Mouse (Mus musculus): ENCODE results near the gene Atpaf1. TPM values are rescaled to one million over a fixed set of nuclear protein-coding genes. Genes with fewer than 3 reads are reported as not detected.
A peak's percentile ranks its signal among the peaks of the same experiment; 100 is the strongest.

Gene Atpaf1
- polyA plus RNA-seq, 1 experiment, result 35.7 TPM

GRCm38 (mm10) chr4:115785511-115786034, 961 bp downstream of the Atpaf1 start:
- Histone ChIP-seq H3K9ac (ENCODE audit: low read depth, poor library complexity, severe bottlenecking) (peak overlapping the region; percentile 57), H3K27me3 (ENCODE audit: control insufficient read depth, insufficient read depth, low read length, poor library complexity, severe bottlenecking) (no peaks in the 10 kb centered on the region), H3K36me3 (ENCODE audit: control insufficient read depth, insufficient read depth, low read length, poor library complexity, severe bottlenecking) (peaks cover 21% of the 10 kb centered on the region), H3K4me1 (ENCODE audit: control insufficient read depth, insufficient read depth, low read length) (peaks cover 2% of the 10 kb centered on the region), H3K4me3 (ENCODE audit: low read depth, low read length) (peak overlapping the region; percentile 70), H3K27ac (ENCODE audit: insufficient read depth, low read length) (peak overlapping the region; percentile 81), H3K9me3 (replicated peaks; ENCODE audit: control insufficient read depth, insufficient read depth, low read length, poor library complexity, severe bottlenecking) (no peaks in the 10 kb centered on the region)
- no peak for TF ChIP-seq POLR2A (IDR thresholded peaks at IDR 0.05; ENCODE audit: insufficient read depth, low read length)
- TF ChIP-seq CTCF (IDR thresholded peaks at IDR 0.05; ENCODE audit: low read depth, low read length), result no peak
- TF ChIP-seq EP300 (IDR thresholded peaks at IDR 0.05; ENCODE audit: insufficient read depth, low read depth, low read length), result no peak

GRCm38 (mm10) chr4:115790864-115791263, 6.3 kb downstream of the Atpaf1 start:
- H3K4me3 ChIP-seq (ENCODE audit: low read depth, low read length), result no peak overlapping the region
- H3K27ac ChIP-seq (ENCODE audit: insufficient read depth, low read length), result no peak overlapping the region
- H3K9me3 ChIP-seq (replicated peaks; ENCODE audit: control insufficient read depth, insufficient read depth, low read length, poor library complexity, severe bottlenecking), result no peaks in the 10 kb centered on the region
- no peak overlapping the region for H3K9ac ChIP-seq (ENCODE audit: low read depth, poor library complexity, severe bottlenecking)
- peaks cover 2% of the 10 kb centered on the region for H3K4me1 ChIP-seq (ENCODE audit: control insufficient read depth, insufficient read depth, low read length)
- H3K36me3 ChIP-seq (ENCODE audit: control insufficient read depth, insufficient read depth, low read length, poor library complexity, severe bottlenecking), result peaks cover 32% of the 10 kb centered on the region
- TF ChIP-seq CTCF (IDR thresholded peaks at IDR 0.05; ENCODE audit: low read depth, low read length), result no peak
- H3K27me3 ChIP-seq (ENCODE audit: control insufficient read depth, insufficient read depth, low read length, poor library complexity, severe bottlenecking), result no peaks in the 10 kb centered on the region

GRCm38 (mm10) chr4:115795360-115795759, 10.7 kb downstream of the Atpaf1 start:
- no peak overlapping the region for H3K9ac ChIP-seq (ENCODE audit: low read depth, poor library complexity, severe bottlenecking)
- TF ChIP-seq EP300 (IDR thresholded peaks at IDR 0.05; ENCODE audit: insufficient read depth, low read depth, low read length) (no peak), CTCF (IDR thresholded peaks at IDR 0.05; ENCODE audit: low read depth, low read length) (no peak), POLR2A (IDR thresholded peaks at IDR 0.05; ENCODE audit: insufficient read depth, low read length) (no peak)
- no peaks in the 10 kb centered on the region for H3K9me3 ChIP-seq (replicated peaks; ENCODE audit: control insufficient read depth, insufficient read depth, low read length, poor library complexity, severe bottlenecking)
- H3K27me3 ChIP-seq (ENCODE audit: control insufficient read depth, insufficient read depth, low read length, poor library complexity, severe bottlenecking), result no peaks in the 10 kb centered on the region
- H3K36me3 ChIP-seq (ENCODE audit: control insufficient read depth, insufficient read depth, low read length, poor library complexity, severe bottlenecking), result peaks cover 28% of the 10 kb centered on the region
- peaks cover 2% of the 10 kb centered on the region for H3K4me1 ChIP-seq (ENCODE audit: control insufficient read depth, insufficient read depth, low read length)
- no peak overlapping the region for H3K4me3 ChIP-seq (ENCODE audit: low read depth, low read length)
- no peak overlapping the region for H3K27ac ChIP-seq (ENCODE audit: insufficient read depth, low read length)

- Histone ChIP-seq H3K27ac (ENCODE audit: insufficient read depth, low read length) (no peak overlapping the region), H3K27me3 (ENCODE audit: control insufficient read depth, insufficient read depth, low read length, poor library complexity, severe bottlenecking) (no peaks in the 10 kb centered on the region), H3K4me1 (ENCODE audit: control insufficient read depth, insufficient read depth, low read length) (no peaks in the 10 kb centered on the region), H3K9me3 (replicated peaks; ENCODE audit: control insufficient read depth, insufficient read depth, low read length, poor library complexity, severe bottlenecking) (no peaks in the 10 kb centered on the region), H3K36me3 (ENCODE audit: control insufficient read depth, insufficient read depth, low read length, poor library complexity, severe bottlenecking) (peaks cover 27% of the 10 kb centered on the region), H3K9ac (ENCODE audit: low read depth, poor library complexity, severe bottlenecking) (no peak overlapping the region), H3K4me3 (ENCODE audit: low read depth, low read length) (no peak overlapping the region)
- TF ChIP-seq POLR2A (IDR thresholded peaks at IDR 0.05; ENCODE audit: insufficient read depth, low read length) (no peak), CTCF (IDR thresholded peaks at IDR 0.05; ENCODE audit: low read depth, low read length) (no peak), EP300 (IDR thresholded peaks at IDR 0.05; ENCODE audit: insufficient read depth, low read depth, low read length) (no peak)
These were observed 15.4 kb downstream of the Atpaf1 start for GRCm38 (mm10) chr4:115799981-115800380.

- TF ChIP-seq CTCF (IDR thresholded peaks at IDR 0.05; ENCODE audit: low read depth, low read length), result no peak
- TF ChIP-seq POLR2A (IDR thresholded peaks at IDR 0.05; ENCODE audit: insufficient read depth, low read length), result no peak
- no peak for TF ChIP-seq EP300 (IDR thresholded peaks at IDR 0.05; ENCODE audit: insufficient read depth, low read depth, low read length)
- Histone ChIP-seq H3K27me3 (ENCODE audit: control insufficient read depth, insufficient read depth, low read length, poor library complexity, severe bottlenecking) (no peaks in the 10 kb centered on the region), H3K9ac (ENCODE audit: low read depth, poor library complexity, severe bottlenecking) (no peak overlapping the region), H3K4me1 (ENCODE audit: control insufficient read depth, insufficient read depth, low read length) (peaks cover 4% of the 10 kb centered on the region), H3K9me3 (replicated peaks; ENCODE audit: control insufficient read depth, insufficient read depth, low read length, poor library complexity, severe bottlenecking) (no peaks in the 10 kb centered on the region), H3K4me3 (ENCODE audit: low read depth, low read length) (no peak overlapping the region), H3K27ac (ENCODE audit: insufficient read depth, low read length) (no peak overlapping the region), H3K36me3 (ENCODE audit: control insufficient read depth, insufficient read depth, low read length, poor library complexity, severe bottlenecking) (peaks cover 11% of the 10 kb centered on the region)
These were observed 27.7 kb downstream of the Atpaf1 start for GRCm38 (mm10) chr4:115812326-115812725.

- peaks cover 11% of the 10 kb centered on the region for H3K36me3 ChIP-seq (ENCODE audit: control insufficient read depth, insufficient read depth, low read length, poor library complexity, severe bottlenecking)
These were observed 31.0 kb downstream of the Atpaf1 start for GRCm38 (mm10) chr4:115815606-115816005.

More at GRCm38 (mm10) chr4:115815606-115816005, 31.0 kb downstream of the Atpaf1 start:
- peaks cover 4% of the 10 kb centered on the region for H3K4me1 ChIP-seq (ENCODE audit: control insufficient read depth, insufficient read depth, low read length)
- no peaks in the 10 kb centered on the region for H3K9me3 ChIP-seq (replicated peaks; ENCODE audit: control insufficient read depth, insufficient read depth, low read length, poor library complexity, severe bottlenecking)
- no peak overlapping the region for H3K27ac ChIP-seq (ENCODE audit: insufficient read depth, low read length)
- H3K9ac ChIP-seq (ENCODE audit: low read depth, poor library complexity, severe bottlenecking), result no peak overlapping the region
- H3K27me3 ChIP-seq (ENCODE audit: control insufficient read depth, insufficient read depth, low read length, poor library complexity, severe bottlenecking), result no peaks in the 10 kb centered on the region
- TF ChIP-seq CTCF (IDR thresholded peaks at IDR 0.05; ENCODE audit: low read depth, low read length) (no peak), EP300 (IDR thresholded peaks at IDR 0.05; ENCODE audit: insufficient read depth, low read depth, low read length) (no peak), POLR2A (IDR thresholded peaks at IDR 0.05; ENCODE audit: insufficient read depth, low read length) (no peak)
- no peak overlapping the region for H3K4me3 ChIP-seq (ENCODE audit: low read depth, low read length)

Data from ES-Bruce4 (cell line).